Mouse (Mus musculus) stomach, postnatal 0 days (tissue): ENCODE data around the gene Smim24. TPM values are rescaled to one million over a fixed set of nuclear protein-coding genes. Genes with fewer than 3 reads are reported as not detected.

ENCODE experiments used
- ATAC-seq: fragments of 200-750 bp; cut with Nextera tagmentation; 2 replicates; pipeline ENCODE4 v1.8.0; 2017; ENCODE audit not compliant: low FRiP score, low TSS enrichment
- DNase-seq: peaks from one replicate; pipeline ENCODE4 v3.0.0-alpha.2; 2016; ENCODE audit warnings: low spot score
- H3K27ac ChIP-seq: fragments of 300-500 bp; sonication (generic); replicated peaks from 2 replicates; pipeline ENCODE4 v1.5.1; 2014; ENCODE audit warnings: mild to moderate bottlenecking, control low read depth
- H3K27me3 ChIP-seq: fragments of 300-500 bp; sonication (generic); 2 replicates; pipeline ENCODE4 v1.6.1; 2014; ENCODE audit warnings: low read length; ENCODE audit not compliant: control insufficient read depth, insufficient read depth
- H3K36me3 ChIP-seq: fragments of 300-500 bp; sonication (generic); 2 replicates; pipeline ENCODE4 v1.6.1; 2014; ENCODE audit warnings: low read length, mixed read lengths; ENCODE audit not compliant: control insufficient read depth, insufficient read depth
- H3K4me1 ChIP-seq: fragments of 300-500 bp; sonication (generic); replicated peaks from 2 replicates; pipeline ENCODE4 v1.6.1; 2014; ENCODE audit warnings: antibody characterized with exemption; ENCODE audit not compliant: control insufficient read depth, insufficient read depth
- H3K4me2 ChIP-seq: fragments of 300-500 bp; sonication (generic); replicated peaks from 2 replicates; pipeline ENCODE4 v1.6.1; 2014; ENCODE audit warnings: low read depth, mild to moderate bottlenecking, control low read depth, moderate library complexity
- H3K4me3 ChIP-seq: fragments of 300-500 bp; sonication (generic); 2 replicates; pipeline ENCODE4 v1.5.1; 2014; ENCODE audit warnings: low read depth, low read length, control low read depth
- H3K9ac ChIP-seq: fragments of 300-500 bp; sonication (generic); 2 replicates; pipeline ENCODE4 v1.6.1; 2014; ENCODE audit warnings: mild to moderate bottlenecking, low read length, control low read depth, mixed read lengths
- H3K9me3 ChIP-seq: fragments of 300-500 bp; sonication (generic); 2 replicates; pipeline ENCODE4 v1.6.1; 2016; ENCODE audit warnings: low read length; ENCODE audit not compliant: control insufficient read depth
- CTCF ChIP-seq: IDR thresholded peaks from 2 replicates; pipeline ENCODE4 v1.5.1; 2016; ENCODE audit warnings: antibody characterized with exemption, low read depth, mild to moderate bottlenecking, moderate library complexity
- EP300 ChIP-seq: optimal IDR thresholded peaks from 2 replicates; pipeline ENCODE3; 2016; ENCODE audit warnings: antibody characterized with exemption
- WGBS: fragments of 180-500 bp; shearing (Covaris S2); extraction: QIAGEN DNeasy Blood & Tissue Kit; methylation state at CpG from one replicate; pipeline ENCODE4 v1.1.7; 2014; 5-methylcytosine and 5-hydroxymethylcytosine counted together
- polyA plus RNA-seq: library from polyadenylated mRNA; unstranded; fragments of >200 nt; fragmentation: Nextera tagmentation; extraction: Ambion mirVana; gene quantifications from 2 replicates; pipeline ENCODE4 v1.2.1, GENCODE M21; 2015

Smim24 gene
- polyA plus RNA-seq, 1 experiment from 2014 or later, result 205 TPM

GRCm38 (mm10) chr10:81409330-81409729, 16.5 kb downstream of the Smim24 start:
- DNase-seq, result no peak
- no peak overlapping the region for H3K4me3 ChIP-seq
- TF ChIP-seq EP300, result no peak
- TF ChIP-seq CTCF, result no peak
- peaks cover 26% of the 10 kb centered on the region for H3K36me3 ChIP-seq
- H3K27ac ChIP-seq, result peak overlapping the region; percentile 30; the same call in 1 of the 2 replicates
- H3K4me2 ChIP-seq, result no peak overlapping the region
- H3K9me3 ChIP-seq, result no peaks in the 10 kb centered on the region
- no peak overlapping the region for H3K9ac ChIP-seq
- no peak for ATAC-seq
- H3K4me1 ChIP-seq, result peaks cover 18% of the 10 kb centered on the region
- WGBS, result 32% methylated on average over 8 of the region's 8 CpGs
- no peaks in the 10 kb centered on the region for H3K27me3 ChIP-seq

DNA sequence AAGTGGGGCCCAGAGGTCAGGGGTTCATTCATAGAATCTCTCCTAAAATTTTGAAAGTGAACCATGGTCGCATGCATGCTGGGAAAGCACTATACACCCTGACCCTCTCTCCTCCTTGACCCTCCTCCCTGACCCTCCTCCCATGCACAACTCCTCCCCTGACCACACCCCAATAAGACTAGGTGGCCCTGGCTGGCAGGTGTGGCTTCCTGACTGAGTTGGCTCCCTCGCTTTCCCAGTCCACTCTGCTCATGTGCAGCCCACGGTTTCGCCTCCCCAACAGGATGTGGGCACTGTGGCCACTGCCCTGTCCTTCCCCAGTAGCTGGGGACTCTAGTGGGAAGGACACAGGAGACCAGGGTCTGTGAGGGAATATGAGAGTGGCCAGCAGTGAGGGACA, 17.5 kb downstream of the Smim24 start:
- H3K27me3 ChIP-seq, result no peaks in the 10 kb centered on the region
- WGBS, result 64% methylated on average over 4 of the region's 4 CpGs
- H3K36me3 ChIP-seq, result peaks cover 23% of the 10 kb centered on the region
- no peak for ATAC-seq
- H3K4me3 ChIP-seq, result no peak overlapping the region
- peaks cover 25% of the 10 kb centered on the region for H3K4me1 ChIP-seq
- no peak overlapping the region for H3K9ac ChIP-seq
- no peak for DNase-seq
- no peaks in the 10 kb centered on the region for H3K9me3 ChIP-seq
- TF ChIP-seq EP300 (no peak), CTCF (no peak)
- no peak overlapping the region for H3K4me2 ChIP-seq
- H3K27ac ChIP-seq, result peak overlapping the region; percentile 93

- Histone ChIP-seq H3K9me3 (no peaks in the 10 kb centered on the region), H3K4me1 (peaks cover 31% of the 10 kb centered on the region), H3K27ac (peak overlapping the region; percentile 93), H3K36me3 (peaks cover 18% of the 10 kb centered on the region), H3K9ac (no peak overlapping the region), H3K27me3 (no peaks in the 10 kb centered on the region), H3K4me3 (no peak overlapping the region), H3K4me2 (0 out of 2 replicates have a peak overlapping the region, but pooled peaks have one; percentile 11)
- DNase-seq (no peak), ATAC-seq (no peak)
- TF ChIP-seq EP300, result no peak
- no peak for TF ChIP-seq CTCF
- 58% methylated on average over 9 of the region's 9 CpGs for WGBS
Observed at GRCm38 (mm10) chr10:81410981-81411380, 18.1 kb downstream of the Smim24 start.

- Histone ChIP-seq H3K36me3 (peaks cover 11% of the 10 kb centered on the region), H3K4me3 (no peak overlapping the region), H3K27ac (peak overlapping the region; percentile 93), H3K4me1 (peaks cover 31% of the 10 kb centered on the region), H3K9me3 (no peaks in the 10 kb centered on the region), H3K27me3 (no peaks in the 10 kb centered on the region), H3K4me2 (peak overlapping the region; percentile 34), H3K9ac (peak overlapping the region; percentile 41; the same call in 1 of the 2 replicates)
- peak; percentile 11 for ATAC-seq
- DNase-seq, result peak; percentile 65
- 41% methylated on average over 18 of the region's 18 CpGs for WGBS
- TF ChIP-seq CTCF (no peak), EP300 (no peak)
Observed at GRCm38 (mm10) chr10:81411471-81412400, 18.9 kb downstream of the Smim24 start.

DNA sequence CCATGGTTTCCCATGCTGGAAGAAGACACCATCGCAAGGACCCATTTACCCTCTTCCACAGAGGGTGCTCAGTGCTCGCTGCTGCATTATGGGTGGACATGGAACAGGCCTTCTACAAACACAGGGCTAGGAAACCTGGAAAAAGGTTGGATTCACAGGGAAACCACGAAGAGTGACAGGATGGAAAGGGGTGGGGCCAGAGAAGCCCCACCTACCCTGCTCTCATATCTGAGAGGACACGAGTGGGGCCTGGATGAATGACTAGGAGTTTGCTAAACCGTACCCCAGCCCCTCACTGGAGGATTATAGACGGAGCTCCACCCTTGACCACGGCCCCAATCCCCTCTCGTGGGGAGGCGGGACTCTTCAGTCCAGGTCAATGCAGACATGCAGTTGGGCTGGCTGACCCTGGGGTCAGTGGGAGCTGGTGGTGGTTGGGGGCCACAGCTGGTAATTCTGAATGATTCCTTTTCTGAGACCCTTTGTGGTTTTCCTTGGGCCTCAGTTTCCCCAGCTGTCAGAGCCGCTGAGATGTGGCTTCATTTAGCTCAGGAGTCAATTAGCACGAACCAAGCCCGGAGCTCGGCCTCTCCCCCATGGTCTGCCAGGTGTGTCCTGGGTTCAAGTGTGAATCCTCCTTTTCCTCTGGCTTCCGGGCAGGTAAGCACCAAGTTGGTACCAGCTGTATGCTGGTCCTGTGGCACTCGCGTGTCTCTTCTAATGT, 19.9 kb downstream of the Smim24 start:
- H3K9me3 ChIP-seq, result no peaks in the 10 kb centered on the region
- ATAC-seq (no peak), DNase-seq (no peak)
- no peak for TF ChIP-seq CTCF
- no peak for TF ChIP-seq EP300
- peaks cover 7% of the 10 kb centered on the region; the same call in 1 of the 2 replicates for H3K36me3 ChIP-seq
- H3K4me3 ChIP-seq, result no peak overlapping the region
- H3K4me1 ChIP-seq, result peaks cover 32% of the 10 kb centered on the region
- peak overlapping the region; percentile 23; the same call in 1 of the 2 replicates for H3K4me2 ChIP-seq
- peak overlapping the region; percentile 93 for H3K27ac ChIP-seq
- 63% methylated on average over 16 of the region's 16 CpGs for WGBS
- no peaks in the 10 kb centered on the region for H3K27me3 ChIP-seq
- H3K9ac ChIP-seq, result peak overlapping the region; percentile 27; the same call in 1 of the 2 replicates
